Mouse (Mus musculus) frontal cortex, adult 2 months (tissue): Measurements from ENCODE around the gene Gga1. TPM values are rescaled to one million over a fixed set of nuclear protein-coding genes. Genes with fewer than 3 reads are reported as not detected.

Experiments
- DNase-seq, 2 experiments: peaks; one replicate each; pipeline ENCODE4 v3.0.0; 2022; ENCODE audit warnings: low spot score in 1 of 2; ENCODE audit errors: extremely low spot score in 1 of 2
- polyA plus RNA-seq: library from polyadenylated mRNA; depleted of rRNA; stranded (reverse); fragments of >200 nt; gene quantifications from 2 replicates; pipeline ENCODE4 v1.2.3, GENCODE M21; 2012; rRNA removed

Gene Gga1
- polyA plus RNA-seq, 1 experiment, result 69.5 TPM

DNA sequence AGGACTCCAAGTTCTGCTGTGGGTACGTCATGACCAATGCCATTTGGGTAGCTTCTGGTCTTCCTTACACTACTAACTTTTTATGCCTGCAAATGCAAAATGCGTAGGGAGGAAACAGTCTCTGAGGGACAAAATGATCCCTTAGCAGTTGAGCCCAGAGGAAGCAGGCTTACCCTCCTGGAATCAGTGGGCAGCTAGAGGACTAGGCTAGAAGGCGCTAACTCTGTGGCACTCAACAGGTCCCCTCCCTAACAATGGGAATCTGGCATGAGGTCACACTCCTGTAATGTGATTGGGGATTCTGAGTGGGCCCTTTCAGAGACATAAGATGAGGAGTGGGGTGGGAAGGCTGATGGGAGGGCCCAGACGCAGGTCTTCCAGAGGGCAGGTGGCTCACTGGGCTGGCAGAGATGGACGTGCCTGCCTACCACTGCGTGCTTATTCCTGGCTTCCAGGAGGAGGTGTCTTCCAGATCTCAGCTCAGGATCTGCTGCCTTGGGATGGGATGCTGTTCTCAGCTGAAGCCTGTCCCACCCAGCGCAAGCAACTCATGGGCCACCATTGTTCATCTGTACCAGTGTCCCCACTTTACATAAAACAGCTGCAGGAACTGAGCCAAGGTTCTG, 53.9 kb downstream of the Gga1 start:
- no peak for DNase-seq

DNA sequence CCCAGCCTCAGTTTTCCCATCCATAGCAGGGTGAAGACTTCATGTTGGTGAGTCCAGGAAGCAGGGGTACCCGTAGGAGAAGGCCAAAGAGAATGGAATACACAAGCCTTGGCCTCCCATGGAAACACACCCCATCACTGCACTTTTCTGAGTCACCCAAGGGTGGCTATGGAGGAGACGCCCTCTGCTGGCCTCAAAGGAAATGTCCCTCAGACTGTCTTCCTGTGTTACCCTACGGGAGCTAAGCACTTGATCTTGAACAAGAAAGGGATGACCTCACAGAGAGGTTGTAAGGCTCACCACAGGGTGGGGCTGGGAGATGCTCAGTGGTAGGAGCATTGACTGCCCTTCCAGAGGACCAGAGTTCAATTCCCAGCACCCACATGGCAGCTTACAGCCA, 54.6 kb downstream of the Gga1 start:
- DNase-seq, result peak in 1 of 2 experiments; percentile 54

GRCm38 (mm10) chr15:78934784-78935320, 57.9 kb downstream of the Gga1 start, which contains the start of gene Nol12:
TSS of gene Nol12 (plus strand) at chr15:78934933.
- DNase-seq, result peak; percentile 78 to 93

GRCm38 (mm10) chr15:78936403-78936802, 59.4 kb downstream of the Gga1 start:
- no peak for DNase-seq

DNA sequence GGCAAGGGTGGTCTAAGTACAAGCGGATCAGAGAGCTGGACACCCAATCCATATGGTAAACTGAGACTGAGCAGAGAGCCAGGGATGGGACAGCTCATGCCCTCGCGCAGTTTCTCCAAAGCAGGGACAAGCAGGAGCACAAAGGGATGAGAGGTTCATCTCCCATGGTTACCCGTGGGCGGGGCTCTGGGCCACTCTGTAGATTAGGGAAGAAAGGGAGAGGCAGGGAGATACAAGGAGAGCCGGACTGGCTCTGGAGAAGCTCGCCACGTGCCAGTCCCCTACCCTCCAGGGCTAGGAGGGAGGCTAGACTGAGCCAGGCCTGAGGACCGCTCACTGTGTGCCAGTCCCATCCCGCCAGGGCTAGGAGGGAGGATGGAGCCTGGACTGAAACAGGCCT, 60.3 kb downstream of the Gga1 start:
- DNase-seq, result no peak

GRCm38 (mm10) chr15:78937963-78938362, 61.0 kb downstream of the Gga1 start:
- DNase-seq, result no peak

GRCm38 (mm10) chr15:78940325-78940724, 63.3 kb downstream of the Gga1 start:
- no peak for DNase-seq

- DNase-seq, result peak; percentile 45 to 90
Observed at GRCm38 (mm10) chr15:78942663-78943062, 65.7 kb downstream of the Gga1 start.

Other genes with a start within 250 kb of the Gga1 start
- 64.9 and 68.2 TPM in 2 replicates for gene Elfn2, start 158.4 kb upstream of the Gga1 start, polyA plus RNA-seq
- gene Mfng, start 103.7 kb upstream of the Gga1 start, polyA plus RNA-seq, result 7.0 and 7.2 TPM in 2 replicates
- gene Card10, start 74.1 kb upstream of the Gga1 start, polyA plus RNA-seq, result 11.2 and 12.0 TPM in 2 replicates
- 18.5 and 20.1 TPM in 2 replicates for gene Cdc42ep1, start 34.6 kb upstream of the Gga1 start, polyA plus RNA-seq
- gene Lgals2, start 21.7 kb upstream of the Gga1 start, polyA plus RNA-seq, result 0.74 and 2.0 TPM in 2 replicates
- 0.24 TPM in 1 of 2 replicates, not detected in the other for gene Gm49510, start 22.5 kb downstream of the Gga1 start, polyA plus RNA-seq
- 27.2 and 29.0 TPM in 2 replicates for gene Sh3bp1, start 22.6 kb downstream of the Gga1 start, polyA plus RNA-seq
- 219 and 227 TPM in 2 replicates for gene Pdxp, start 36.7 kb downstream of the Gga1 start, polyA plus RNA-seq
- 48.2 and 56.0 TPM in 2 replicates for gene Lgals1, start 49.5 kb downstream of the Gga1 start, polyA plus RNA-seq
- gene Nol12, start 57.7 kb downstream of the Gga1 start, polyA plus RNA-seq, result 35.8 and 37.4 TPM in 2 replicates
- gene Triobp, start 70.5 kb downstream of the Gga1 start, polyA plus RNA-seq, result 11.7 and 13.9 TPM in 2 replicates
- gene H1f0, start 151.3 kb downstream of the Gga1 start, polyA plus RNA-seq, result 109 and 112 TPM in 2 replicates
- 0.19 and 0.38 TPM in 2 replicates for gene Galr3, start 164.7 kb downstream of the Gga1 start, polyA plus RNA-seq
- 31.0 and 32.3 TPM in 2 replicates for gene Ankrd54, start 185.7 kb downstream of the Gga1 start, polyA plus RNA-seq
- 80.9 and 90.8 TPM in 2 replicates for gene Eif3l, start 198.0 kb downstream of the Gga1 start, polyA plus RNA-seq
- gene Micall1, start 231.7 kb downstream of the Gga1 start, polyA plus RNA-seq, result 22.2 and 23.8 TPM in 2 replicates